Mouse (Mus musculus): ENCODE measurements at regions not wholly inside any gene's neighbourhood (a gene's known extent, or its start where the extent isn't known, plus 50 kb on each side); places are given as distances from the start of the nearest gene placed in this dataset.
A peak's percentile ranks its signal among the peaks of the same experiment; 100 is the strongest.

DNA sequence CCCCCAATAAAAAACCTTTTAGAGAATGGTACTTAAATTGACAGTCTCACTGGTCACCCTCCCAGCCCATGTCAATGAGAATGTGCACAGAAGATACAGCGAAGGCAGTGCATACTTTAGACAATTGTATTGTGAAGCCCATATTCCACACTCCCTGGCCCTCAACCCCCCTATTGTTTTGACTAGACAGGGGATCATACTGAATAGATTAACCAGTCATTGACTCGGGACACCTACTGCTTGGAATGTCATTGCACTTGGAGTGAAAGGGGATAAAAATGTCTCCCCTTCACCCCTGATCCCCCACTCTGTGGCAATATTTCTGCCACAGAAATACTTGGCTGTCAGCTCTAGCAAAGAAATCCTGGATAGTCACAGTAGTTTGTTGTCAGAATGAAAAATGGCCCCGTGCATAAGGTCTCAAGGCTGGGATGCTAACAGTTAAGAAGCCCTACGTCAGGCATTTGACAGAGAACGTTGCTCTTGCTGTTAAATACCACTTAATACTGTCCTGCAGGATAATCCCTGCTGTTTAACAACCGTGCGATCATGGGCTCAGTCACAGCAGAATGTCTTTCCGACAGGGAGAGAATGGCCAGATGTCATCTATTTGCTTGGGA, 644.5 kb upstream of the Sox9 start:
- no peak overlapping the region for H3K27ac ChIP-seq (ENCODE audit: low read depth, low read length)
- ATAC-seq (ENCODE audit: low read depth), result no peak
- 2% methylated on average over 8 of the region's 8 CpGs for WGBS
- H3K9ac ChIP-seq (replicated peaks; ENCODE audit: low read depth, low read length), result no peak overlapping the region
- H3K4me2 ChIP-seq (ENCODE audit: low read depth, low read length), result no peak overlapping the region
- no peaks in the 10 kb centered on the region for H3K27me3 ChIP-seq (ENCODE audit: control insufficient read depth, insufficient read depth, low read length)
- no peak overlapping the region for H3K4me3 ChIP-seq (ENCODE audit: low read depth, low read length)
- H3K36me3 ChIP-seq (ENCODE audit: control insufficient read depth, insufficient read depth, low read length), result no peaks in the 10 kb centered on the region
- H3K4me1 ChIP-seq (ENCODE audit: control insufficient read depth, insufficient read depth, low read length), result 0 out of 2 replicates have a peak, but pooled peaks cover 5% of the 10 kb centered on the region
- H3K9me3 ChIP-seq (ENCODE audit: control insufficient read depth, low read length), result no peaks in the 10 kb centered on the region

DNA sequence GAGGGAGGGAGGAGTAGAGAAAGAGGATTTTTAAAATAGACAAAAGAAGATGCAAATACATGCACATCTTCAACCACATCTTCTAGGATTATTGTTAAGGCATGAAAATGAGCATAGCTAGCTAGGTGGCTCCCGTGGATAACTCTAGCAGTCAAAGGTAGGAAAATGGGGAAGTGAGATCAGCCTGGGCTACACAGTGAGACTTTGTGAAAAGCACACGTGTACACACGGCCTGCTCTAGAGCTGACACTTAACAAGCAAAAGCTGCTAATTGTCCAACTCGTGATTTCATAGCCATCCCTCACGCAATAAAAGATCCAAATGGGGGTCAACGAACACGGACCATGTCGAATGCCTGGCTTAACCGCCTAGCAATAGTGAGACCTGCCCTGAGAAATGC, 642.0 kb upstream of the Sox9 start:
- WGBS, result 68% methylated on average over 9 of the region's 9 CpGs
- 0 out of 2 replicates have a peak, but pooled peaks cover 5% of the 10 kb centered on the region for H3K4me1 ChIP-seq (ENCODE audit: control insufficient read depth, insufficient read depth, low read length)
- no peak for ATAC-seq (ENCODE audit: low read depth)
- no peaks in the 10 kb centered on the region for H3K9me3 ChIP-seq (ENCODE audit: control insufficient read depth, low read length)
- H3K4me2 ChIP-seq (ENCODE audit: low read depth, low read length), result no peak overlapping the region
- no peak overlapping the region for H3K9ac ChIP-seq (replicated peaks; ENCODE audit: low read depth, low read length)
- H3K36me3 ChIP-seq (ENCODE audit: control insufficient read depth, insufficient read depth, low read length), result no peaks in the 10 kb centered on the region
- H3K27ac ChIP-seq (ENCODE audit: low read depth, low read length), result no peak overlapping the region
- H3K4me3 ChIP-seq (ENCODE audit: low read depth, low read length), result no peak overlapping the region
- H3K27me3 ChIP-seq (ENCODE audit: control insufficient read depth, insufficient read depth, low read length), result no peaks in the 10 kb centered on the region

DNA sequence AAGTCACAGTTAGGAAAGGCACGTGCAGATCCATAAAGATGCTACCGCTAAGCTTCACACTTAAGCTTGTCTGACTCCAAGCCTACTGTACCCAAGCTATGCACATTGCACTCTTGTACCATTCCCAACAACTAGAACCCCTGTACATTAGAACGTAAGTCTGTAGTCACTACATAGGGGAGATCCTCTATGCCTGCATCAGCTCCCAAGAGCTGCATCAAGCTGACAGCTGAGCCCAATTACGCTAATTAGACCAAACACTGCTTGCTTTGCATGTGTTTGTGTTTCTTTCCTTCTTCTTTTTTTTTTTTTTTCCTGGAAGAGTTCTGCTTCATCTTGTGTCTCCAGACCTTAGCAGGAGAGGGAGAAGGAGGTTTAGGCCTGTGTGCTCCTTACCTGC, 641.5 kb upstream of the Sox9 start:
- WGBS, result 57% methylated on average over 4 of the region's 4 CpGs
- H3K27me3 ChIP-seq (ENCODE audit: control insufficient read depth, insufficient read depth, low read length), result no peaks in the 10 kb centered on the region
- no peak overlapping the region for H3K4me3 ChIP-seq (ENCODE audit: low read depth, low read length)
- H3K4me1 ChIP-seq (ENCODE audit: control insufficient read depth, insufficient read depth, low read length), result 0 out of 2 replicates have a peak, but pooled peaks cover 5% of the 10 kb centered on the region
- H3K9me3 ChIP-seq (ENCODE audit: control insufficient read depth, low read length), result no peaks in the 10 kb centered on the region
- H3K4me2 ChIP-seq (ENCODE audit: low read depth, low read length), result no peak overlapping the region
- H3K9ac ChIP-seq (replicated peaks; ENCODE audit: low read depth, low read length), result no peak overlapping the region
- no peaks in the 10 kb centered on the region for H3K36me3 ChIP-seq (ENCODE audit: control insufficient read depth, insufficient read depth, low read length)
- ATAC-seq (ENCODE audit: low read depth), result no peak
- no peak overlapping the region for H3K27ac ChIP-seq (ENCODE audit: low read depth, low read length)

DNA sequence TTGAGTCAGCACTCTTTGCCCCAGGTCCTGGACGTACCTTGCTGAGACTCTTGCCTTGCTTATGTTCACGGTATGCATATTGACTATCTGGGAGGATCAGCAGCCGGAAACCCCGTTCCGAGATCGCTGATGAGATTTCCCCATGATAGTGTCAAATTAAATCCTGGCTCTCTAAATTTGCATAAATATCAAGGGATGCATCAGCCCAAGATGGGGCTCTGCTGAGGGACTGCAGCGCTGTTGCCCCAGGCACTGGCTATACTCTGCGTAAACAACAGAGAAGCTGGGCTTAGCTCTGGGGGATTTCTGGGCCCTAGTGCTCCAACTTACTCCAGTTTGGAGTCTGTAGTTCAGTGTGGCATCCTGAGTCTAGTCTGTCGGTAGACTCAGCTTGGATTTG, 641.1 kb upstream of the Sox9 start:
- no peak overlapping the region for H3K4me3 ChIP-seq (ENCODE audit: low read depth, low read length)
- H3K4me1 ChIP-seq (ENCODE audit: control insufficient read depth, insufficient read depth, low read length), result 0 out of 2 replicates have a peak, but pooled peaks cover 5% of the 10 kb centered on the region
- H3K9ac ChIP-seq (replicated peaks; ENCODE audit: low read depth, low read length), result no peak overlapping the region
- H3K27ac ChIP-seq (ENCODE audit: low read depth, low read length), result no peak overlapping the region
- no peak for ATAC-seq (ENCODE audit: low read depth)
- no peaks in the 10 kb centered on the region for H3K9me3 ChIP-seq (ENCODE audit: control insufficient read depth, low read length)
- 52% methylated on average over 9 of the region's 9 CpGs for WGBS
- H3K27me3 ChIP-seq (ENCODE audit: control insufficient read depth, insufficient read depth, low read length), result no peaks in the 10 kb centered on the region
- H3K36me3 ChIP-seq (ENCODE audit: control insufficient read depth, insufficient read depth, low read length), result no peaks in the 10 kb centered on the region
- H3K4me2 ChIP-seq (ENCODE audit: low read depth, low read length), result no peak overlapping the region

DNA sequence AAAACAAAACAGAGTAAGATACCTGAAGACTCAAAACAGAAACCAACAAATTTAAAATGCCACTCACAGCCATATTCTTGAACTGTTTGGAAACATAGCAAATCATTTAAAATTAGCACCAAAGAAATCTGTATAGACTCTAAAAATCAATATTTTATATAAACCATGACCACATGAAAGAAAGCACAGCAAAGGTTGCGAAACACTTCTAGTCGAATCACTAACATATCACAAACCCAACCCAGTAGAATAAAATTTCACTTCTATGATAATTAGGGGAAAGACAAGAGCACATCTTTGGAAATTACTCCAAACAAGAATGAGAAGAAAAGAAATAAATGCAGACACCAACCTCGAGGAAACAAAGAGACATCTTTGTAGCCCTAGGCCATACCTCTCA, 630.0 kb upstream of the Sox9 start:
- no peaks in the 10 kb centered on the region for H3K27me3 ChIP-seq (ENCODE audit: control insufficient read depth, insufficient read depth, low read length)
- ATAC-seq (ENCODE audit: low read depth), result no peak
- no peaks in the 10 kb centered on the region for H3K9me3 ChIP-seq (ENCODE audit: control insufficient read depth, low read length)
- H3K36me3 ChIP-seq (ENCODE audit: control insufficient read depth, insufficient read depth, low read length), result no peaks in the 10 kb centered on the region
- no peak overlapping the region for H3K4me3 ChIP-seq (ENCODE audit: low read depth, low read length)
- no peak overlapping the region for H3K4me2 ChIP-seq (ENCODE audit: low read depth, low read length)
- peaks cover 5% of the 10 kb centered on the region; the same call in 1 of the 2 replicates for H3K4me1 ChIP-seq (ENCODE audit: control insufficient read depth, insufficient read depth, low read length)
- H3K9ac ChIP-seq (replicated peaks; ENCODE audit: low read depth, low read length), result no peak overlapping the region
- WGBS, result 93% methylated on average over 3 of the region's 3 CpGs
- no peak overlapping the region for H3K27ac ChIP-seq (ENCODE audit: low read depth, low read length)

DNA sequence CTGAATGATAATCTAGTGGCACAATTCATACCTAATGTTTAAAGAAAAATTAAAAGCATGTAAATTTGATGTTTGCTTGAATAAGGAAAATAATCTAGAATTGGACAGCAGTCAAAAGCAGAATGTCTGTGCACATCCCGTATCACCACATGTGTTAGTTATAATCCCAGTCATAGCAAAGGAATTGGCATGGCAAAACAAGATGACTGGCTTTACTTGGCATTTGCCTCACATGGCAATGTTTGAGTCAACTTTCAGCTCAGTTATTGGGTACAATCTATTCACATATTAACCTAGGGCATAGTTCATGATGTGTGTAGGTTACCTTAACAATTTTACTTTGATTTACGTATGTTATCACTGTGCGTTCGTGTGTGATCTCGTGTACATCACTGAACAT, 628.8 kb upstream of the Sox9 start:
- H3K27me3 ChIP-seq (ENCODE audit: control insufficient read depth, insufficient read depth, low read length), result no peaks in the 10 kb centered on the region
- H3K4me1 ChIP-seq (ENCODE audit: control insufficient read depth, insufficient read depth, low read length), result peaks cover 5% of the 10 kb centered on the region; the same call in 1 of the 2 replicates
- no peak overlapping the region for H3K4me2 ChIP-seq (ENCODE audit: low read depth, low read length)
- no peak overlapping the region for H3K4me3 ChIP-seq (ENCODE audit: low read depth, low read length)
- no peaks in the 10 kb centered on the region for H3K9me3 ChIP-seq (ENCODE audit: control insufficient read depth, low read length)
- no peak for ATAC-seq (ENCODE audit: low read depth)
- no peak overlapping the region for H3K9ac ChIP-seq (replicated peaks; ENCODE audit: low read depth, low read length)
- 94% methylated on average over 5 of the region's 5 CpGs for WGBS
- H3K27ac ChIP-seq (ENCODE audit: low read depth, low read length), result no peak overlapping the region
- H3K36me3 ChIP-seq (ENCODE audit: control insufficient read depth, insufficient read depth, low read length), result no peaks in the 10 kb centered on the region

DNA sequence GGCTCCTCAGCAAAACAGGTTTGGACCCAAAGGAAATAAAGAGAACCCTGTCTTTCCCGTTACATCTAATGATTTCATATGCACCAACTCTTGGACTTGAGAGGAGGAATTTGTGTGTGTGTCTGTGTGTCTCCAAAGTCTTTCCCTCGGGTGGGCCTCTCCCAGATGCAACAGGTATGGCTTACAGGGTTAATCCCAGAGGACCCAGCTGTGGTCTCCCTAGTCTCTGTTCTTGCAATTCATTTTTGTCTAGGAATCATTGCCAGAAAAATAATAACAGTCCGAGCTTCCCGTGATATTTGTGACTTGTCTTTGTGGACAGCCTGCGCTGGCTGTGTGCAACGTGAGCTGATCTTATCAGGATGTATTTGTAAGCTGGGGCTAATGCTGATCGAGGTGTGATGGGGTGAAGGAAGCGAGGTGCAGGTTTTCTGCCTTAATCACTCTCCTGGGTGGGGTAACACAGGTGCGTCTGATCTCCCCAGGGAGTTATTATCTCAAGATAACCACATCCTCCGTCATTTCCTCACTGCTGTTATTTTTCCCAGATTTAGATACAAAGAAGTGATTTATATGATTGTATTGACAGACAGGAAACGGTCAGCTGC, 627.2 kb upstream of the Sox9 start:
- Histone ChIP-seq H3K36me3 (ENCODE audit: control insufficient read depth, insufficient read depth, low read length) (no peaks in the 10 kb centered on the region), H3K9ac (replicated peaks; ENCODE audit: low read depth, low read length) (no peak overlapping the region), H3K4me2 (ENCODE audit: low read depth, low read length) (0 out of 2 replicates have a peak overlapping the region, but pooled peaks have one; percentile 5), H3K4me1 (ENCODE audit: control insufficient read depth, insufficient read depth, low read length) (peaks cover 5% of the 10 kb centered on the region; the same call in 1 of the 2 replicates), H3K9me3 (ENCODE audit: control insufficient read depth, low read length) (no peaks in the 10 kb centered on the region), H3K4me3 (ENCODE audit: low read depth, low read length) (no peak overlapping the region), H3K27ac (ENCODE audit: low read depth, low read length) (no peak overlapping the region), H3K27me3 (ENCODE audit: control insufficient read depth, insufficient read depth, low read length) (no peaks in the 10 kb centered on the region)
- WGBS, result 58% methylated on average over 11 of the region's 11 CpGs
- no peak for ATAC-seq (ENCODE audit: low read depth)

DNA sequence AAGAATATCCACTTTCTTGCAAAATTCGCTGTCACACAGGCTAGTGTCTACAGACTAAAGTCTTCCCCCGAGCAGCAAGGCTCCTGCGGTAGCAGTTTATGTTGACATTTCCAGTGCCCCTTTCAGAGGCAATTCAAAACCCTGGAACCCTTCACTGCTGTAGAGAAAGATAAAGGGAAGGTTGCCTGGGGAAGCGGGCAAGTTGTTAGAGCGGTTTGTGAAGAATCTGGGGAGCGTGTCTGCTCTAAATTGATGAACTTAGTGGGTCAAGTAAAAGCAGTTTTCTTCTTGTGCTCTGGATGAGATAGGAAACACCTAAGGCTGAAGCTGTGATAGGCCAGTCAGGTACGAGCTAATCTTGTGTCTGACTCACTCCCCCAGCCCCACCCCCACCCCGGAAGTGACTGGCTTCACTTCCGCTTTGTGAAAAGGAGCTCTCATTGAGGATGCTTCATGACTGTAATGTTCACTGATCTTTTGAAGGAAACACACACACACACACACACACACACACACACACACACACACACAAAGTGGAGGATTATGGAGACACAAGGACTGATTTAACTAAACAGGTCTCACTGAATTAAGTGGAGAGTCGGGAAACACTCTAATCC, 626.6 kb upstream of the Sox9 start:
- Histone ChIP-seq H3K4me3 (ENCODE audit: low read depth, low read length) (no peak overlapping the region), H3K9ac (replicated peaks; ENCODE audit: low read depth, low read length) (no peak overlapping the region), H3K9me3 (ENCODE audit: control insufficient read depth, low read length) (no peaks in the 10 kb centered on the region), H3K27ac (ENCODE audit: low read depth, low read length) (no peak overlapping the region), H3K27me3 (ENCODE audit: control insufficient read depth, insufficient read depth, low read length) (no peaks in the 10 kb centered on the region), H3K4me2 (ENCODE audit: low read depth, low read length) (0 out of 2 replicates have a peak overlapping the region, but pooled peaks have one; percentile 5), H3K36me3 (ENCODE audit: control insufficient read depth, insufficient read depth, low read length) (no peaks in the 10 kb centered on the region), H3K4me1 (ENCODE audit: control insufficient read depth, insufficient read depth, low read length) (peaks cover 5% of the 10 kb centered on the region; the same call in 1 of the 2 replicates)
- 36% methylated on average over 10 of the region's 10 CpGs for WGBS
- ATAC-seq (ENCODE audit: low read depth), result no peak

DNA sequence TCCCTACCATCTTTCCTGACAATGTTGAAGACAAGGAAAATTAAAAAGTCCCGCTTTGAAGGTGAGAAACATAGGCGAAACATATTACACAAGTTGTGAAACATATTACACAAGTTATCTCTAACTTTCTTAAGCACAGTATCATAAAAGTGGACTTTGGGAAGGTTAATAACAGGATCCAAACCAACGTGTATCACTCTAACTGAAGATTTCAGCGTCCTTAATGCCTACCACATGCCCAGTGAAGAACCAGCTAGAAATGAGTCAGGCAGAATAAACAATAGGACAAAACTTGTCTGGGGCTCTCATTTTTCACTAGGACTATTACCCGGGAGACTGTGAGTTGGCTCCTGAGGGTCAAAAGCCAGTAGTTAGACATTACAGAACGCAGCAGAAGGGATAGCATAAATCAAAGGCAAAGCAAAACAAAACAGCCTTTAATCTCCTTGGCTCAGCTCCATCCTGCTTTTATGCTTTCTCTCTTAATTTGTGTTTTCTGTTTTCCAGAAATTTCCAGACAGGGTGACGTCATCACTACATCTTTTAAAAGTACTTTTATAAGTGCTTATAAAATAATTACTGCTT, 618.3 kb upstream of the Sox9 start:
- Histone ChIP-seq H3K9me3 (ENCODE audit: control insufficient read depth, low read length) (no peaks in the 10 kb centered on the region), H3K4me3 (ENCODE audit: low read depth, low read length) (no peak overlapping the region), H3K9ac (replicated peaks; ENCODE audit: low read depth, low read length) (no peak overlapping the region), H3K36me3 (ENCODE audit: control insufficient read depth, insufficient read depth, low read length) (no peaks in the 10 kb centered on the region), H3K4me1 (ENCODE audit: control insufficient read depth, insufficient read depth, low read length) (no peaks in the 10 kb centered on the region), H3K27ac (ENCODE audit: low read depth, low read length) (no peak overlapping the region), H3K4me2 (ENCODE audit: low read depth, low read length) (no peak overlapping the region), H3K27me3 (ENCODE audit: control insufficient read depth, insufficient read depth, low read length) (no peaks in the 10 kb centered on the region)
- 49% methylated on average over 7 of the region's 7 CpGs for WGBS
- ATAC-seq (ENCODE audit: low read depth), result no peak

All from neural tube, embryonic 14.5 days (tissue).